Mouse (Mus musculus) ES-E14 (cell line): ENCODE results near the gene Olfr97.

ENCODE experiments used
- CHD2 ChIP-seq: IDR thresholded peaks from 2 replicates; pipeline ENCODE4 v1.6.1; 2014; ENCODE audit warnings: mild to moderate bottlenecking, low read depth, low read length, inconsistent platforms
- MAFK ChIP-seq: IDR thresholded peaks from 2 replicates; pipeline ENCODE4 v1.6.1; 2014; ENCODE audit warnings: mild to moderate bottlenecking, low read depth, low read length, inconsistent platforms; ENCODE audit not compliant: insufficient read depth

- TF ChIP-seq MAFK: no peak
- no peak for TF ChIP-seq CHD2
Observed at GRCm38 (mm10) chr17:37250544-37250943, 13.4 kb upstream of the Olfr97 start.
